Mouse (Mus musculus): Measurements from ENCODE around the gene Gm20388.

DNA sequence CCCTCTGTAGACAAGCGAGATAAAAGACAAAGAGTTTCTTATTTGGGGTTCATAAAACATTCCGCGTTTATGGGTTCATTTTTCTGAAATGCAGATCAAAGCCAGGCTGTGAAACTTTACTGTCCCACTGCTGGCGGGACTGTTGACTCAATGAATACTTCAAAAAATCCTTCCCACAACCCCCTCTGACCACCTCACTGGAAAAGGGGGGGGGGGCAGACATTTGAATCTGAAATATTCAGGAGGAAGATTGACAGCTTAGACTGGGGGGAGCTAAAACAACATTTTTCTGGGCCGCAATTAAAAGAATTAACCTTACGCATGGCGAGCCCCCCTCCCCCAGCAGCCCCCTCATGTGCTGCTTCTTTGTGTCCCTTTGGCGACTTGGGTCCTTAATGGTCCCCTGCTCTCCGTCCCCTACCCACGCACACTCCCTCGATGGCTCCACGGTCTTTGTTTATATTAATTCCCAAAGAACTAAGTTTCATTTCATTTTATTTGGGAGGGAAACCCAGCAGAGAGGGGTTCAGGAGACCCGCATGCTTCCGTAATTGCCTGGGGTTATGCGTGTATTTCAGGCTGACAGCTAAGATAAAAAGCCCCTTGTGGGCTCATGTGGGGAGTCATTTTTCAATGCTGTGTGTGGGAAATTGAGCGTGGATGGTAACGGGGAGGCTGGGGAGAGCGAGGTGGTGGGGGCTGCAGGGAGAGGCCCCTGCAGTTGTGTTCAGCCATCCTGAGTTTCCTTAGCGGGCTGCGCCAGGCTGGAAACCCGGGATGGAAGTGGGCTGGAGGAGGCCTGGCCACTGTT, 1270.0 kb downstream of the Gm20388 start:
- no peak for TF ChIP-seq CTCF (IDR thresholded peaks at IDR 0.05; ENCODE audit: low read depth)
- no peak for TF ChIP-seq EP300 (optimal IDR thresholded peaks at IDR 0.05)
